Mouse (Mus musculus) granulocyte monocyte progenitor cell, adult 5-6 weeks (primary cell): Measurements from ENCODE around the gene Rpl38. TPM values are rescaled to one million over a fixed set of nuclear protein-coding genes. Genes with fewer than 3 reads are reported as not detected.

Source experiments
- ATAC-seq: replicated peaks from 2 replicates; pipeline ENCODE4 v1.8.0; 2016; ENCODE audit warnings: mild to moderate bottlenecking, moderate TSS enrichment, inconsistent platforms; ENCODE audit not compliant: poor library complexity, severe bottlenecking
- total RNA-seq, 2 experiments: library from RNA; stranded (forward) in 1 of 2; stranded (reverse) in 1 of 2; fragments of 200-712, 200-1000 nt in 1 of 2; fragments of >200 nt in 1 of 2; fragmentation: Nextera tagmentation in 1 of 2; gene quantifications; 2 replicates each; pipeline ENCODE4 v1.2.3; 2014 to 2017

Gene Rpl38
- total RNA-seq, 2 experiments from 2014 or later, result 2,043 to 3,176 TPM

- ATAC-seq, result no peak
Measured at GRCm38 (mm10) chr11:114694451-114694850, 26.1 kb downstream of the Rpl38 start.

- no peak for ATAC-seq
Measured at GRCm38 (mm10) chr11:114698496-114698895, 30.2 kb downstream of the Rpl38 start.

GRCm38 (mm10) chr11:114699511-114699910 is 31.2 kb downstream of the Rpl38 start:
- no peak for ATAC-seq

DNA sequence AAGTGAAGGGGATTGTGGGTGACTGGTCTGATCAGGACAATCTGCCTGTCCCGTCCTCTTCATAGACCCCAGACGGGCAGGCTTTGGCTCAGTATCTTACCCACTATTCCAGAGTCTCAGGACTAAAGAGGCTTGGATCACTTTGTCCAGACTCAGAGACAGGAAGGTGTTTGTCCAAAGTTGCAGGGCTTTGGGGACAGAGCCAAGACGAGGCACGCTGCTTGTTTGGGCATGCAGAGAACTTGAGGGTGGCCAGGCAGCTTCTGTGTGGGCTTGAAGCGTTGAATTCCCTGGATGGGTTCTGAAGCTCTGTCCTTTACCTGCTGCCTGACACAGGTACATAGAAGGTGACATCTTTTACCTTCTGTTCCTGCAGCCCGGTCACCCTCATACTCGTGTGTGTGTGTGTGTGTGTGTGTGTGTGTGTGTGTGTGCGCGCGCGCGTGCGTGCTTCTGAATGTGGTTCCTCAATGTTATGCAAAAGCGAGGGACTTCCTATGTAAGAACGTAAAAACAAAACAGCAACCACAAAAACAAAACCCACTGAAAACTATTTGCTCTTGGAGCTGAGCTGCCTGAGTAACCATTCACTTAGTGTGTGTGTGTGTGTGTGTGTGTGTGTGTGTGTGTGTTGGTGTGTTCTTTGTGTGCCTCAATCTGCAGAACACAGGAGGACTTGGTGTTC is 34.1 kb downstream of the Rpl38 start:
- peak; percentile 56 for ATAC-seq

DNA sequence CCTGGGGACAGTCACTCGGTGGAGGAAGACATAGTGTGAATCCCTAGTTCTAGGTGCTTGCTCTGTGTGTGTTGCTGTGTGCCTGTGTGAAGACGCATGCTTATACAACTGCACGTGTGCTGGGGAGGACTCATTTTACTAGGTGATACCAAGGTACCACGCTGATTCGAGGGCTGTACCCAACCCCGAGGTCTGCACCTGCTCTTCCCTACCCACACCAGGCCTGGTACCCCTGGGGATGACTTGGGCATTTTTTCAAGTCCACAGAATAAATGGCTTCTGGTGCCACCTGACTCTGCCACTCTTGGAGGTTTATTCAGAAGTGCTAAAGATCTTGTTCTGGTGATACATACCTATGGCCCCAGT is 34.7 kb downstream of the Rpl38 start:
- 0 out of 2 replicates have a peak, but pooled peaks have one; percentile 14 for ATAC-seq

- no peak for ATAC-seq
Measured at GRCm38 (mm10) chr11:114704071-114704913, 36.0 kb downstream of the Rpl38 start.

DNA sequence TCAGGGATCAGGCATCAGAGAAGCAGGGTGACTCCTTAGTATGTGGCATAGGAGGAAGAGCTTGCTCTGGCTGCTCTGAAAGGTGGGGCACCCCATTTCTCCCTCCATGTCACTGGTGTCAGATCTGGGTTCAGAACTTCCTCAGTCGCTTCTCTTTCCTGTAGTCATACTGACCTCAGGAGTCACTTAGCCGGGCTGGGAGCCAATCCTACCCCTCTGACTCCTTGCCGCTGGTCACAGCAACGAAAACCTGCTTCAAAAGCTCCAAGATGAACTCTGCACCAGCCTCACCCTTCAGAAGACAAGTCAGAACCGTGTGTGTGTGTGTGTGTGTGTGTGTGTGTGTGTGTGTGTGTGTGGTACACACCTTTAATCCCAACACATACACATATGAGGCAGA is 38.0 kb downstream of the Rpl38 start:
- ATAC-seq, result no peak

DNA sequence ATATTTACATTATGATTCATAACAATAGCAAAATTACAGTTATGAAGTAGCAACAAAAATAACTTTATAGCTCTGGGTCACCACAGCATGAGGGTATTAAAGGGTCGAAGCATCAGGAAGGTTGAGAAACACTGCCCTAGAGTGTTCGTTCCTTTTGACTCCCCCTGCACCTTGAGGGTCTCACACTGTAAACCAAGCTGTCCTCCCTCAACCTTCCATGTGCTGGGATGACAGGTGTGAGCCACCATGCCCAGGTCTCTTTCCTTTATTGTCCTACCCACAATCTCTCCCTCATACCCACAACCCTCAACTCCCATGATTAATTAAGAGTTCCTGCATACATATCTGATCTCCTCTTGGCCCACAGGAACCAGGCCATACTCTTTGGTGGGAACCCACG is 43.1 kb downstream of the Rpl38 start:
- ATAC-seq, result no peak

GRCm38 (mm10) chr11:114711861-114712260 is 43.5 kb downstream of the Rpl38 start:
- ATAC-seq, result no peak

DNA sequence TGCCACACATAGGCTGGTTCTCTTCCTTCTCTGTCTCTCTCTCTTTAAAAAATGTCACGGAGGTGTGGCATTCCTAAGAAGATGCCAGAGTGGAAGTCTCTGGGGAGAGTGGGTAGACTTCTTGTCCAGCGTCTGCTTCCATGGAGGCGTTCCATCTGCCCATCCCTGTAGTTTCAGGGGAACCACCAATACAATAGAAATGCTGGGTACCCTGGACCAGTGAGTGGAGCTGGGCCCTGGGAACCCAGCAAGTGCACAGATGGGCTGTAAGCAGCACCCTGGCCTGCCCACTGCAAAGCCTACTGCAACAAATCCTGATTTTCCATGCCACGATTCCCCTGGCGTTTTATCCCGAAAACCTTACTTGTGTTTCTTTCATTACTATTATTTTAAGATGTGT is 46.2 kb downstream of the Rpl38 start:
- ATAC-seq, result no peak

GRCm38 (mm10) chr11:114715531-114715930 is 47.2 kb downstream of the Rpl38 start:
- no peak for ATAC-seq

DNA sequence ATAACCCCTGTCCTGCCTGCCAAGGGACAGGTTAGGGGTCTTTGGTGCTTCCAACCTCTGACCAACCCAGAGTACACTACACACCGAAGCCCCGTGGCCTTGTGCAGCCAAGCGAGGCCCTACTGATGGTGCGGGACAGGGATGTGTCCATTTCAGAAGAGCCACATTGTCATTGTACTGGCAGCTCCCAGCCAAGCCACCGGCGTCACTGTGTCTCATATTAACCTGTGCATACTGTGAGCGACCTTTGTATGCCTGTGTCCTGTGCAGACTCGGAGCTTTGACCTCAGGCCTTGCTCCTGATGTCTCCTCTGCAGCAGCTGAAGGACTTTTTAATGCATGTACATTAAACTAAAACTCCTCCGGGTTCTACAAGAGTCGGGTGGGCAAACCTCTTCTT is 52.2 kb downstream of the Rpl38 start:
- no peak for ATAC-seq

Other genes with a start within 250 kb of the Rpl38 start
- 6.5 and 8.7 TPM in 2 replicates for gene Ttyh2, start 6.9 kb downstream of the Rpl38 start, total RNA-seq (2014; fragmentation: Nextera tagmentation)
- 4.0 and 4.9 TPM in 2 replicates for gene Ttyh2, start 6.9 kb downstream of the Rpl38 start, total RNA-seq (2017)
- gene Dnaic2, start 58.9 kb downstream of the Rpl38 start, total RNA-seq (2014; fragmentation: Nextera tagmentation), result not detected in 2 replicates
- gene Dnaic2, start 58.9 kb downstream of the Rpl38 start, total RNA-seq (2017), result not detected in 2 replicates
- gene Kif19a, start 96.9 kb downstream of the Rpl38 start, total RNA-seq (2014; fragmentation: Nextera tagmentation), result 1.3 TPM in 1 of 2 replicates, not detected in the other
- not detected in 2 replicates for gene Kif19a, start 96.9 kb downstream of the Rpl38 start, total RNA-seq (2017)
- gene Btbd17, start 127.4 kb downstream of the Rpl38 start, total RNA-seq (2014; fragmentation: Nextera tagmentation), result 0.54 TPM in 1 of 2 replicates, not detected in the other
- not detected in 2 replicates for gene Btbd17, start 127.4 kb downstream of the Rpl38 start, total RNA-seq (2017)
- gene Gpr142, start 130.4 kb downstream of the Rpl38 start, total RNA-seq (2014; fragmentation: Nextera tagmentation), result not detected in 2 replicates
- gene Gpr142, start 130.4 kb downstream of the Rpl38 start, total RNA-seq (2017), result not detected in 2 replicates
- gene Gprc5c, start 182.6 kb downstream of the Rpl38 start, total RNA-seq (2014; fragmentation: Nextera tagmentation), result not detected in 2 replicates
- gene Gprc5c, start 182.6 kb downstream of the Rpl38 start, total RNA-seq (2017), result not detected in 2 replicates
- gene Cd300a, start 221.5 kb downstream of the Rpl38 start, total RNA-seq (2014; fragmentation: Nextera tagmentation), result 11.4 and 12.6 TPM in 2 replicates
- gene Cd300a, start 221.5 kb downstream of the Rpl38 start, total RNA-seq (2017), result 14.3 and 20.8 TPM in 2 replicates